Mouse (Mus musculus) bone marrow, adult 2 months (tissue): ENCODE data around the gene Slc4a8. TPM values are rescaled to one million over a fixed set of nuclear protein-coding genes. Genes with fewer than 3 reads are reported as not detected.

Experiments used
- H3K27ac ChIP-seq: fragments of 200-500 bp; 2 replicates; pipeline ENCODE4 v1.5.1; 2012; ENCODE audit warnings: low read depth, mild to moderate bottlenecking, control low read depth, inconsistent platforms, low read length; ENCODE audit not compliant: control insufficient read depth, poor library complexity, insufficient read depth
- H3K4me1 ChIP-seq: fragments of 200-500 bp; 2 replicates; pipeline ENCODE4 v1.6.1; 2011; ENCODE audit warnings: low read length; ENCODE audit not compliant: control insufficient read depth, insufficient read depth
- H3K4me3 ChIP-seq: fragments of 200-500 bp; replicated peaks from 2 replicates; pipeline ENCODE3; 2011; ENCODE audit warnings: mild to moderate bottlenecking, low read depth, low read length, control low read depth; ENCODE audit not compliant: control insufficient read depth
- CTCF ChIP-seq: fragments of 200-500 bp; IDR thresholded peaks from 2 replicates; pipeline ENCODE4 v1.5.1; 2011; ENCODE audit warnings: low read length, control low read depth; ENCODE audit not compliant: control insufficient read depth, insufficient read depth
- POLR2A ChIP-seq: fragments of 200-500 bp; IDR thresholded peaks from 2 replicates; pipeline ENCODE4 v1.6.1; 2011; ENCODE audit warnings: low read depth, mild to moderate bottlenecking, control low read depth, low read length, borderline replicate concordance; ENCODE audit not compliant: control insufficient read depth
- WGBS: fragments of 180-500 bp; shearing (Covaris S2); methylation state at CpG from one replicate; pipeline ENCODE4 v1.1.7; 2018; 5-methylcytosine and 5-hydroxymethylcytosine counted together
- polyA plus RNA-seq: library from polyadenylated mRNA; stranded (reverse); fragments of >200 nt; gene quantifications from 2 replicates; pipeline ENCODE4 v1.2.4, GENCODE M21; 2011; ENCODE audit warnings: low replicate concordance; ENCODE audit not compliant: missing spikeins, insufficient read depth, insufficient read length

Gene Slc4a8
- polyA plus RNA-seq, 1 experiment = 5.2 TPM

DNA sequence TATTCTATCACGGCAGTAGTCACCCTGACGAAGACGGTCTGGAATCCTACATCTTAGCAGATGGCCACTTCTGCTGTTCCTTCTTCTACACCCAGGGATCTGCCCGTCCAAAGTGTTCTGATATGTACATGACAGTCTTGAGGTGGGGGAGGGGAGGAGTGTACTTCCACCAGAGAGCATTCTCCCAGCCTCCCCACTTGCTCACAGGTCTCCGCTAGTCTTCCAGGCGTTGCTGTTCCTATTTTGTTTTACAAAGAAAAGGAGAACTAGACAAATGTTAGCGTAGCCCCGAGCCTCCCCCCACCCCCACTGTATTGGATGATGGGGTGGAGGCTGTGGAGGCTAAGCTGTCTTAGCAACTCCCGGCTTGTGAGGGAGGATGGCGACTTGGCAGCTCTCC, 18.3 kb downstream of the Slc4a8 start:
- no peak for TF ChIP-seq CTCF
- no peak for TF ChIP-seq POLR2A
- Histone ChIP-seq H3K4me3 (no peak overlapping the region), H3K4me1 (no peaks in the 10 kb centered on the region), H3K27ac (no peak overlapping the region)
- 39% methylated on average over 10 of the region's 10 CpGs for WGBS

DNA sequence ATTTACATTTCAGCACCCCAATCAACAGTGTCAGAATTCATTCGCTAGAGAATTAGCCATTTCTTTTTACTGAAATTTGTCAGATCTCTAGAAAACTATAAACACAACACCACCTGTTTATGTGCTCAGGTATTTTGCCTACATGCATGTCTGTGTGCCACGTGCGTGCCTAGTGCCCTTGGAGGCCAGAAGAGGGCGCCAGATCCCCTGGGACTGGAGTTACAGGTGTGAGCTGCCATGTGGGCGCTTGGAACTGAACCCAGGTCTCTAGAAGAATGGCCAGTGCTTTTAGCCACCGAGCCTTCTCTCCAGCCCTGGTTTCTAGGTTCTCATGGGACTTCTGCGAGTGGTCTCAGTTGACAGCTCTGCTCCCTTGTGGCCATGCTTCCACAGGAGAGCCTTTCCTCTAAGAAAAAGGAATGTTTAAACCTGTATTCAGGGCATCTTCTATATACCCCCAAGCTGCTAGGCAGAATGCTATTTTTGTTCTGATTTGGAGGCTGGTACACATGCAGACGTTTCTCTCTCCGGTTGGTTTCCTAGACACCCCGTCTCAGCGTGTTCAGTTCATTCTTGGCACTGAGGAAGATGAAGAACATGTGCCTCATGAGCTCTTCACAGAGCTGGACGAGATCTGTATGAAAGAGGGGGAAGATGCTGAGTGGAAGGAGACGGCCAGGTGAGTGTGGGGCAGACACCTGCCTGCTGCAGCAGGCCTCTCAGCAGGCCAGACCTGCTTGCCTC, 21.9 kb downstream of the Slc4a8 start:
- no peak for TF ChIP-seq CTCF
- no peak for TF ChIP-seq POLR2A
- H3K4me3 ChIP-seq = no peak overlapping the region
- WGBS = 79% methylated on average over 13 of the region's 13 CpGs
- H3K27ac ChIP-seq = no peak overlapping the region
- H3K4me1 ChIP-seq = no peaks in the 10 kb centered on the region

DNA sequence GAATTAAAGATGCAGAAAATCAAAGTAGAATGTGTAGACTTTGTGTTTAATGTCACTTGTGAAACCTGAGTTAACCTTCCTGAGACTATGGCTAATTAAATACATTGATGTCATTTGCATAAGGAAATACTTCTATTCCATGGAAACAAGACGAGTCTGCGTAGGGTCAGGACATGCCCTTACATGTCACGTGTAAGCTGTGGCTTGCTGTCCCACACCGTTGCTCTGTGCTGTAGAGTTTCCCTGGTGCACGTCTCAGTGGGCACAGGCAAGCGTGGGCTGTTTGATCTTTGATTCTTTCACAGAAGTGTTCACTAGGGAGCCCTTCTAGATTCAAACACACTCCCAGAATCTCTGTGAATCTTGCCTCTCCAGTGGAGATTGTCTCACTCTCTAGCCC, 28.7 kb downstream of the Slc4a8 start:
- H3K27ac ChIP-seq = no peak overlapping the region
- no peaks in the 10 kb centered on the region for H3K4me1 ChIP-seq
- H3K4me3 ChIP-seq = no peak overlapping the region
- TF ChIP-seq CTCF = no peak
- no peak for TF ChIP-seq POLR2A
- WGBS = 72% methylated on average over 6 of the region's 6 CpGs

DNA sequence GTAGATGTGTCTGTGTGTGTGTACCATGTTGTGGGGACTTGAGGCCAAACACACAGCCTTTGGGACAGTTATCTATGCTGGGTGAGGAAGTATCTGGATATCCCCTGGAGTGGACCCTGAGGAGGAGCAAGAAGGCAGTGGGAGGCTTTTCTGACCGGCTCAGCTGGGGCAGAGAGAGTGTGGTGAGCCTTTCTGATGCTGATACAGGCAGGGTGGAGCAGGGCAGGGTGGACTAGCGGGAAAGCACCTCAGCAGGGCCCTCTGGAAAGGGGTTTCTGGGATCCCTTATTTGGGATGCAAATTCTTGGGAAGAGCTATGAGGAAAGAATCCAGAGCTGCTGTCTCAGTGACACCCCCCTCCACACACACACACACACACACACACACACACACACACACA, 30.8 kb downstream of the Slc4a8 start:
- Histone ChIP-seq H3K27ac (no peak overlapping the region), H3K4me3 (no peak overlapping the region), H3K4me1 (no peaks in the 10 kb centered on the region; the same call in 1 of the 2 replicates)
- TF ChIP-seq POLR2A = no peak
- no peak for TF ChIP-seq CTCF
- 70% methylated on average over 2 of the region's 2 CpGs for WGBS

DNA sequence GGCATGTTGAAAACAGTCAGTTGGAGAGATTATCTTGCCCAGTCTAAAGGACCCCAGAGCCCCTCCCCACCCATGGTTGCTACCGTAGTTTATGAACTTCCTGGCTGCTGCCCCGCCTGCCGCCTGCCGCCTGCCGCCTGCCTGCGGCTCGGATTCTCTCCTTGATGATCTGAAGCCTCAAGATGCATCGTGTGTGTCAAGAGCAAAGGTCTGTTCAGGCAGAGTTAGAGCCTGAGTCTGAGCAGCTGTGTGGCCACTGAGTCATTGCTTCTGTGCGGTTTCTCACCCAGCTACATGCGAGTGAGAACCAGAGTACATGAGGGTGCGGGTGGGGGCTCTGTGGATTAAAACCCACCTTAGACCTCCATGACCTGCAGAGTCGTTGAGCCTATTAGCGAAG, 39.4 kb downstream of the Slc4a8 start:
- Histone ChIP-seq H3K4me1 (no peaks in the 10 kb centered on the region), H3K27ac (no peak overlapping the region), H3K4me3 (no peak overlapping the region)
- no peak for TF ChIP-seq POLR2A
- no peak for TF ChIP-seq CTCF
- WGBS = 77% methylated on average over 13 of the region's 13 CpGs

DNA sequence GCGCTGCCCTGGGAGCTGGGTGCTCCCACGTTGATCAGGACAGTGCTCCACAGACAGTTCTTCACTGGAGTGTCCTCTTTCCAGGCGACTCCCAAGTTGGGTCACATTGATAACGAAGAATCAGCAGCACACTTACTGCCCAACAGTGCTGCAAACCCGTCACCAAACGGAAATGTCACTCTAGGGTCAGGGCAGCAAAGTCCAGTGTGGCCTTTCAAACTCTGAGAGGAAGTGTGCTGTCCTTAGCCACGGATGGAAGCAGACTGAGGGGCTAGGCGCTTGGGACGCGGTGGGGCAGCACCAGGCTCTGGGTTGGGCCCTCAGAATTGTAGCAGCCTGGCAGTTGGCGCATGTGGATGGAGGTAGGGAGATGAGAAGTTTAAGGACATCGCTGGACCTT, 46.5 kb downstream of the Slc4a8 start:
- WGBS = 73% methylated on average over 12 of the region's 12 CpGs
- TF ChIP-seq CTCF = no peak
- H3K27ac ChIP-seq = no peak overlapping the region

DNA sequence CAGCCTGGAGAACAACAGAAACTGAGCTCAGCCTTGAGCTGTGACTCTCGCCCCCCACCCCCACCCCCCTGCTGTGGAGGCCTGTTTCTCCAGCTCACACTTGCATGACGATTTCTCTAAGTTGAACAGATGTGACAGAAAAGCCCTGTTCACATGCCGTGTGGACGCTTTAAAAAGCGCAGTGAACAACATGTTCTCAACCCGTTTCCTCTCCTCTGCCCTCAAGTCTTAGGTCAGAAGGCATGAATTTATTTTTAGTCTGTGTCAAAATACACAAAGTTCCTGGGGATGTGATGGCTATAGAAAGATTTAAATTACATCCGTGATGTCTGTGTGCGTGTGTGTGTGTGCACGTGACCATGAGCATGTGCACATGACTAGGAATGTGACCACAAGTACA, 46.9 kb downstream of the Slc4a8 start:
- 50% methylated on average over 9 of the region's 9 CpGs for WGBS
- Histone ChIP-seq H3K4me3 (no peak overlapping the region), H3K27ac (no peak overlapping the region), H3K4me1 (no peaks in the 10 kb centered on the region; the same call in 1 of the 2 replicates)
- TF ChIP-seq POLR2A = no peak
- no peak for TF ChIP-seq CTCF

More for the DNA sequence above, 46.5 kb downstream of the Slc4a8 start:
- H3K4me3 ChIP-seq = no peak overlapping the region
- no peaks in the 10 kb centered on the region; the same call in 1 of the 2 replicates for H3K4me1 ChIP-seq

DNA sequence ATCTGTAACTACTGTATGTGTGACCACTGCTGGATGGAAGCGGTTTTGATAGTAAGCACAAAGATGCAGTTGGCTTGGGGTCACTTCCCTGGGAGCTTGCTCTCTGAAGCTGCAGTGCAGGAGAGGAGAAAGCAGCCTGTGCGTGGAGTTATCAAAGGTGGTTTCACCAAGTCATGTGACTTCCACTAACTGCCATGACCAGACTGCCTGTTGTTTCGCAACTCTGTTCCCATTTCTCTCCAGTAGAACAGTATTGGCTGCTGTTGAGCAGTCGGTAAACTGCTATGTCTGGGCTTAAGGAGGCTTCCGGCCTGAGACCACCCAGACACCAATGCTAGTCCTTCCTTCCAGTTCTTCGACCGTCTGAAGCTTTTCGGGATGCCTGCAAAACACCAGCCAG, 48.7 kb downstream of the Slc4a8 start:
- no peak for TF ChIP-seq POLR2A
- TF ChIP-seq CTCF = no peak
- WGBS = 16% methylated on average over 8 of the region's 8 CpGs

DNA sequence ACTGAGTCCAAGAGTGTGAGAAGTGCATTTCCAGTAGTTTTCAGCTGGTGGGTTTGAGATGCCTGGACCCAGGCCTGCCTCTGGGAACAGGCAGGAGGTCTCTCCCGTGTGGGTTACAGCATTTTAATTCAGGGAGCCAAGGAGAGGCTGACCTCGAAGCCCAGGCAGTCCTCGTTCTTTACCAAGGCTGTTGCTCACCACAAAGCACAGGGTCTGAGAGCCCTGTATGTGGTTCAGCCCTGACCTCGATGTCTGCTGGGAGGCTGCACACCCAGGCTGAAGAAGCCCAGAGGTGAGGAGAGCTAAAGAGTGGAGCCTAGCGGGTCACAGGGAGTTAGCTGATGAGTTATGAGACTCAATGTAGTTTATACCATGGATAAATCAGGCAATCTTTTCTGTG, 52.0 kb downstream of the Slc4a8 start:
- no peak for TF ChIP-seq POLR2A
- no peak for TF ChIP-seq CTCF
- Histone ChIP-seq H3K27ac (no peak overlapping the region), H3K4me3 (no peak overlapping the region), H3K4me1 (no peaks in the 10 kb centered on the region; the same call in 1 of the 2 replicates)
- 52% methylated on average over 5 of the region's 5 CpGs for WGBS

More for the DNA sequence above, 48.7 kb downstream of the Slc4a8 start:
- Histone ChIP-seq H3K27ac (no peak overlapping the region), H3K4me3 (no peak overlapping the region), H3K4me1 (no peaks in the 10 kb centered on the region; the same call in 1 of the 2 replicates)
